8 mouse cellular contexts compared by ENCODE assay signal in genomic region chr7:129592132-129592745, GRCm38 (mm10). TPM values are rescaled to one million over a fixed set of nuclear protein-coding genes. Genes with fewer than 3 reads are reported as not detected.
DNase-seq lines count a peak whose midpoint lies in the region; ATAC-seq and TF ChIP-seq lines count a peak whose summit lies in the region.

No protein-coding gene starts in this region.

- peaks cover 4% of the 10 kb centered on the region; the same call in 1 of the 2 replicates for H3K4me1 ChIP-seq in heart, embryonic 12.5 days (replicated peaks)
- no peaks in the 10 kb centered on the region; a peak in 2 of 4 replicates for H3K4me1 ChIP-seq in MEL (ENCODE audit: control insufficient read depth in 1 of 2, insufficient read depth in 2 of 2, low read length in 2 of 2)
- H3K4me1 ChIP-seq in forebrain, embryonic 14.5 days (ENCODE audit: control insufficient read depth, insufficient read depth, low read length), result peaks cover 4% of the 10 kb centered on the region
- H3K4me1 ChIP-seq in liver, embryonic 14.5 days (replicated peaks; ENCODE audit: control insufficient read depth in 2 of 2, insufficient read depth in 2 of 2, low read length in 1 of 2), result no peaks in the 10 kb centered on the region; a peak in 1 of 4 replicates

- WGBS in heart, embryonic 12.5 days, result under 1% methylated on average over 13 of the region's 13 CpGs
- under 1% methylated on average over 13 of the region's 13 CpGs for WGBS in forebrain, embryonic 14.5 days
- WGBS in liver, embryonic 14.5 days (ENCODE audit: insufficient replicate concordance), result under 1% methylated on average over 13 of the region's 13 CpGs

- peak overlapping the region; percentile 96 for H3K27ac ChIP-seq in heart, embryonic 12.5 days (ENCODE audit: poor library complexity, severe bottlenecking)
- H3K27ac ChIP-seq in MEL (ENCODE audit: control insufficient read depth, low read depth, low read length), result peak overlapping the region; percentile 81
- peak overlapping the region; percentile 86 for H3K27ac ChIP-seq in forebrain, embryonic 14.5 days (ENCODE audit: low read depth, low read length)
- peak overlapping the region; percentile 8 for H3K27ac ChIP-seq in liver, embryonic 14.5 days

- H3K4me2 ChIP-seq in heart, embryonic 12.5 days, result peak overlapping the region; percentile 76
- peak overlapping the region; percentile 63 for H3K4me2 ChIP-seq in forebrain, embryonic 14.5 days (ENCODE audit: low read length)
- peak overlapping the region; percentile 77 for H3K4me2 ChIP-seq in liver, embryonic 14.5 days (ENCODE audit: low read depth)

- no peak for TF ChIP-seq RAD21 in MEL (IDR thresholded peaks at IDR 0.05; ENCODE audit: low read depth, low read length)

- peaks cover 3% of the 10 kb centered on the region for H3K79me2 ChIP-seq in MEL (ENCODE audit: control insufficient read depth, insufficient read depth, low read length, poor library complexity)

- H3K9me3 ChIP-seq in heart, embryonic 12.5 days (replicated peaks), result no peaks in the 10 kb centered on the region
- H3K9me3 ChIP-seq in MEL (replicated peaks; ENCODE audit: insufficient read depth, low read length), result no peaks in the 10 kb centered on the region
- H3K9me3 ChIP-seq in forebrain, embryonic 14.5 days (replicated peaks; ENCODE audit: control insufficient read depth, low read length), result no peaks in the 10 kb centered on the region
- no peaks in the 10 kb centered on the region for H3K9me3 ChIP-seq in liver, embryonic 14.5 days (ENCODE audit: control insufficient read depth, low read length)

- TF ChIP-seq POLR2A in MEL (IDR thresholded peaks at IDR 0.05; ENCODE audit: control insufficient read depth in 1 of 2, insufficient read depth in 1 of 2, low read depth in 1 of 2, low read length in 2 of 2, poor library complexity in 1 of 2), result peak in 1 of 2 experiments; percentile 42; a peak in 1 of 4 replicates

- no peak for DNase-seq in heart, postnatal 36 days
- no peak for DNase-seq in MEL (ENCODE audit: low read depth, low spot score)
- DNase-seq in forebrain, embryonic 14.5 days (ENCODE audit: low spot score), result no peak
- no peak for DNase-seq in liver, embryonic 14.5 days (ENCODE audit: low read depth in 3 of 3, low spot score in 3 of 3)
- DNase-seq in thymus, postnatal 14 days, result no peak
- no peak for DNase-seq in adrenal gland, postnatal 25 days
- DNase-seq in ovary, adult 18-20 months (ENCODE audit: low spot score), result no peak

- no peak for TF ChIP-seq CTCF in MEL (IDR thresholded peaks at IDR 0.05 in 2 of 3, conservative IDR thresholded peaks at IDR 0.05 in 1 of 3; ENCODE audit: control insufficient read depth in 1 of 3, insufficient read depth in 1 of 3, low read depth in 2 of 3, low read length in 3 of 3, poor library complexity in 1 of 3, severe bottlenecking in 1 of 3)
- TF ChIP-seq CTCF in liver, embryonic 14.5 days (IDR thresholded peaks at IDR 0.05; ENCODE audit: low read depth), result no peak

- no peaks in the 10 kb centered on the region for H3K27me3 ChIP-seq in heart, embryonic 12.5 days (replicated peaks)
- no peaks in the 10 kb centered on the region for H3K27me3 ChIP-seq in MEL (ENCODE audit: control insufficient read depth in 1 of 2, insufficient read depth in 2 of 2, low read length in 2 of 2)
- H3K27me3 ChIP-seq in forebrain, embryonic 14.5 days (replicated peaks; ENCODE audit: control insufficient read depth, insufficient read depth, low read length), result no peaks in the 10 kb centered on the region
- no peaks in the 10 kb centered on the region for H3K27me3 ChIP-seq in liver, embryonic 14.5 days (ENCODE audit: control insufficient read depth, insufficient read depth, low read length)

- H3K36me3 ChIP-seq in heart, embryonic 12.5 days, result peaks cover 10% of the 10 kb centered on the region
- peaks cover 0 to 7% of the 10 kb centered on the region in 2 experiments; a peak in 2 of 4 replicates for H3K36me3 ChIP-seq in MEL (ENCODE audit: control insufficient read depth in 1 of 2, insufficient read depth in 2 of 2, low read length in 2 of 2)
- peaks cover 3% of the 10 kb centered on the region; the same call in 1 of the 2 replicates for H3K36me3 ChIP-seq in forebrain, embryonic 14.5 days (ENCODE audit: control insufficient read depth, insufficient read depth, low read length)
- H3K36me3 ChIP-seq in liver, embryonic 14.5 days (replicated peaks; ENCODE audit: control insufficient read depth, insufficient read depth, low read depth), result no peaks in the 10 kb centered on the region

- TF ChIP-seq EP300 in MEL (IDR thresholded peaks at IDR 0.05; ENCODE audit: low read depth in 1 of 2, low read length in 2 of 2), result no peak
- no peak for TF ChIP-seq EP300 in liver, embryonic 14.5 days (IDR thresholded peaks at IDR 0.05; ENCODE audit: low read depth)

- H3K4me3 ChIP-seq in heart, embryonic 12.5 days, result peak overlapping the region; percentile 84
- peak overlapping the region; percentile 87 to 93 for H3K4me3 ChIP-seq in MEL (ENCODE audit: control insufficient read depth in 1 of 2, insufficient read depth in 1 of 2, low read depth in 2 of 2, low read length in 2 of 2)
- peak overlapping the region; percentile 61 for H3K4me3 ChIP-seq in forebrain, embryonic 14.5 days (ENCODE audit: low read depth, low read length)
- H3K4me3 ChIP-seq in liver, embryonic 14.5 days (ENCODE audit: insufficient read depth in 1 of 2, low read depth in 2 of 2, low read length in 2 of 2), result peak overlapping the region; percentile 82 to 84

- intact Hi-C loops in heart, postnatal 36 days (cut with DNase I), result no loop called here

- no peak for ATAC-seq in heart, embryonic 12.5 days (ENCODE audit: insufficient number of reproducible peaks, low FRiP score)
- ATAC-seq in forebrain, embryonic 14.5 days, result peak; percentile 33; the same call in 1 of the 2 replicates
- ATAC-seq in liver, embryonic 14.5 days (ENCODE audit: insufficient read depth), result peak; percentile 50

- H3K9ac ChIP-seq in heart, embryonic 12.5 days, result peak overlapping the region; percentile 88
- peak overlapping the region; percentile 87 for H3K9ac ChIP-seq in MEL (ENCODE audit: control insufficient read depth, low read depth, low read length, poor library complexity, severe bottlenecking)
- peak overlapping the region; percentile 76 for H3K9ac ChIP-seq in forebrain, embryonic 14.5 days (ENCODE audit: low read length)
- peak overlapping the region; percentile 82 for H3K9ac ChIP-seq in liver, embryonic 14.5 days (replicated peaks)

TF ChIP-seq in MEL, 35 proteins besides CTCF, POLR2A, EP300 and RAD21:
- no peak for TF ChIP-seq RCOR1 (IDR thresholded peaks at IDR 0.05; ENCODE audit: low read depth, low read length)
- 0 out of 2 replicates have a peak, but pooled peaks have one; percentile 13 for TF ChIP-seq NELFE (IDR thresholded peaks at IDR 0.05; ENCODE audit: low read depth, low read length)
- TF ChIP-seq NRF1 (IDR thresholded peaks at IDR 0.05; ENCODE audit: insufficient read depth, low read depth, low read length, poor library complexity, severe bottlenecking), result no peak
- TF ChIP-seq MYC (IDR thresholded peaks at IDR 0.05; ENCODE audit: low read depth, low read length), result 0 out of 2 replicates have a peak, but pooled peaks have one; percentile 22
- TF ChIP-seq ETS1 (IDR thresholded peaks at IDR 0.05; ENCODE audit: low read depth, low read length), result no peak
- no peak for TF ChIP-seq TAL1 (IDR thresholded peaks at IDR 0.05; ENCODE audit: low read length)
- TF ChIP-seq MAZ (IDR thresholded peaks at IDR 0.05; ENCODE audit: low read depth, low read length), result no peak
- TF ChIP-seq TCF12 (IDR thresholded peaks at IDR 0.05; ENCODE audit: low read depth, low read length), result no peak
- TF ChIP-seq ZC3H11A (IDR thresholded peaks at IDR 0.05; ENCODE audit: low read depth, low read length), result no peak

RNA-seq across cellular contexts. Expression of gene Wdr11, which starts 0.6 kb away (rescaled TPM):
- 35.3 and 38.2 TPM in 2 replicates for polyA plus RNA-seq in heart, embryonic 12.5 days (2016; fragmentation: Nextera tagmentation; extraction: Ambion mirVana)
- 10 to 100 TPM; 23.8 to 24.0 TPM for total RNA-seq in heart, postnatal 36 days (2021)
- 15.9 and 17.2 TPM in 2 replicates for total RNA-seq in MEL (2012; rRNA removed)
- polyA plus RNA-seq in MEL (2012; ENCODE audit: insufficient read depth in 1 of 2, insufficient read length in 2 of 2, low read depth in 1 of 2, low replicate concordance in 2 of 2, missing spikeins in 1 of 2), result 10 to 100 TPM in 1 of 2 experiments, not detected in 1; 39.4 TPM
- 34.3 and 35.6 TPM in 2 replicates for polyA plus RNA-seq in forebrain, embryonic 14.5 days (2014; fragmentation: Nextera tagmentation; extraction: Ambion mirVana)
- polyA plus RNA-seq in liver, embryonic 14.5 days (2012; rRNA removed), result 7.1 and 8.9 TPM in 2 replicates
- polyA plus RNA-seq in liver, embryonic 14.5 days (2014; fragmentation: Nextera tagmentation; extraction: Ambion mirVana), result 8.6 and 10.0 TPM in 2 replicates
- 52.0 and 62.4 TPM in 2 replicates for total RNA-seq in adrenal gland, postnatal 25 days (2021)

Comparison
In these comparisons a context has a peak if more than half of its experiments do, and no peak if none do; other contexts are left out.
1. H3K27ac ChIP-seq: peak in every context shown above with its lines; median percentile 96 in heart, embryonic 12.5 days; 86 in forebrain, embryonic 14.5 days; 81 in MEL; 8 in liver, embryonic 14.5 days.